Mouse (Mus musculus) adrenal gland, adult 2 months (tissue): ENCODE measurements around the gene 4933411K16Rik. TPM values are rescaled to one million over a fixed set of nuclear protein-coding genes. Genes with fewer than 3 reads are reported as not detected.
A peak's percentile ranks its signal among the peaks of the same experiment; 100 is the strongest.
"Not testable (repeated sequence)": the region's sequence is repeated elsewhere in the genome, so short reads cannot be mapped to it uniquely, and the experiment has no call there.

Source experiments
- DNase-seq: peaks from one replicate; pipeline ENCODE4 v3.0.0; 2021
- polyA plus RNA-seq: library from polyadenylated mRNA; depleted of rRNA; stranded (reverse); fragments of >200 nt; gene quantifications from 2 replicates; pipeline ENCODE4 v1.2.3, GENCODE M21; 2012; rRNA removed
- total RNA-seq, 2 experiments: library from RNA; stranded (reverse); gene quantifications; 2 replicates each; pipeline ENCODE4 v1.2.3; 2021

Gene 4933411K16Rik
- total and polyA plus RNA-seq, 3 experiments: 0.09 to 0.75 (median 0.55) TPM

GRCm38 (mm10) chr19:42079006-42079405, 27.0 kb downstream of the 4933411K16Rik start:
- DNase-seq: no peak

- peak; percentile 64 for DNase-seq
These were observed 27.9 kb downstream of the 4933411K16Rik start for GRCm38 (mm10) chr19:42079950-42080349.

GRCm38 (mm10) chr19:42080469-42080868, 28.4 kb downstream of the 4933411K16Rik start:
- DNase-seq: no peak

- DNase-seq: not testable (repeated sequence)
These were observed 29.6 kb downstream of the 4933411K16Rik start for GRCm38 (mm10) chr19:42081613-42082012.

GRCm38 (mm10) chr19:42085690-42086089, 33.6 kb downstream of the 4933411K16Rik start:
- no peak for DNase-seq

GRCm38 (mm10) chr19:42086166-42086565, 34.1 kb downstream of the 4933411K16Rik start, which contains the start of gene Morn4:
Morn4 (minus strand) TSS chr19:42086357.
- DNase-seq: peak; percentile 90

- peak; percentile 64 for DNase-seq
These were observed 37.2 kb downstream of the 4933411K16Rik start for GRCm38 (mm10) chr19:42089103-42089747.

- peak; percentile 100 for DNase-seq
These were observed 37.9 kb downstream of the 4933411K16Rik start, which contains the start of gene Pi4k2a for GRCm38 (mm10) chr19:42089748-42090595. Pi4k2a (plus strand) TSS chr19:42090470.

GRCm38 (mm10) chr19:42090637-42091141, 38.6 kb downstream of the 4933411K16Rik start:
- DNase-seq: no peak

GRCm38 (mm10) chr19:42099406-42099805, 47.4 kb downstream of the 4933411K16Rik start:
- no peak for DNase-seq

Other genes with a start within 250 kb of the 4933411K16Rik start
- gene Frat1, start 222.3 kb upstream of the 4933411K16Rik start, total RNA-seq: 10 to 100 TPM in 1 of 2 experiments, 1 to 10 TPM in 1; 3.8 to 10.8 TPM
- gene Frat1, start 222.3 kb upstream of the 4933411K16Rik start, polyA plus RNA-seq: 9.7 and 14.7 TPM in 2 replicates
- gene Frat2, start 204.1 kb upstream of the 4933411K16Rik start, total RNA-seq: 1 to 10 TPM; 1.2 to 2.6 TPM
- 5.5 and 6.7 TPM in 2 replicates for gene Frat2, start 204.1 kb upstream of the 4933411K16Rik start, polyA plus RNA-seq
- 10 to 100 TPM; 13.9 to 15.2 TPM for gene Rrp12, start 156.1 kb upstream of the 4933411K16Rik start, total RNA-seq
- gene Rrp12, start 156.1 kb upstream of the 4933411K16Rik start, polyA plus RNA-seq: 4.3 and 6.6 TPM in 2 replicates
- gene Pgam1, start 140.3 kb upstream of the 4933411K16Rik start, total RNA-seq: 100 to 1,000 TPM; 804 to 889 TPM
- 521 and 639 TPM in 2 replicates for gene Pgam1, start 140.3 kb upstream of the 4933411K16Rik start, polyA plus RNA-seq
- gene Exosc1, start 118.8 kb upstream of the 4933411K16Rik start, total RNA-seq: 10 to 100 TPM; 28.2 to 31.9 TPM
- gene Exosc1, start 118.8 kb upstream of the 4933411K16Rik start, polyA plus RNA-seq: 6.9 and 9.4 TPM in 2 replicates
- 10 to 100 TPM; 26.0 to 26.2 TPM for gene Zdhhc16, start 118.8 kb upstream of the 4933411K16Rik start, total RNA-seq
- gene Zdhhc16, start 118.8 kb upstream of the 4933411K16Rik start, polyA plus RNA-seq: 56.9 and 73.6 TPM in 2 replicates
- gene Mms19, start 71.1 kb upstream of the 4933411K16Rik start, total RNA-seq: 10 to 100 TPM; 15.9 to 22.0 TPM
- gene Mms19, start 71.1 kb upstream of the 4933411K16Rik start, polyA plus RNA-seq: 48.3 and 49.2 TPM in 2 replicates
- 10 to 100 TPM; 12.8 to 21.1 TPM for gene Ubtd1, start 70.5 kb upstream of the 4933411K16Rik start, total RNA-seq
- 29.3 and 31.3 TPM in 2 replicates for gene Ubtd1, start 70.5 kb upstream of the 4933411K16Rik start, polyA plus RNA-seq
- under 1 TPM; 0.35 to 0.61 TPM for gene Ankrd2, start 16.2 kb upstream of the 4933411K16Rik start, total RNA-seq
- 0.16 and 0.27 TPM in 2 replicates for gene Ankrd2, start 16.2 kb upstream of the 4933411K16Rik start, polyA plus RNA-seq
- gene Hoga1, start 6.6 kb upstream of the 4933411K16Rik start, total RNA-seq: 1 to 10 TPM; 3.7 to 8.0 TPM
- gene Hoga1, start 6.6 kb upstream of the 4933411K16Rik start, polyA plus RNA-seq: 1.5 and 1.6 TPM in 2 replicates
- gene Morn4, start 34.1 kb downstream of the 4933411K16Rik start, total RNA-seq: 10 to 100 TPM in 1 of 2 experiments, 1 to 10 TPM in 1; 7.5 to 15.5 TPM
- gene Morn4, start 34.1 kb downstream of the 4933411K16Rik start, polyA plus RNA-seq: 10.6 and 13.0 TPM in 2 replicates
- gene Pi4k2a, start 38.2 kb downstream of the 4933411K16Rik start, total RNA-seq: 10 to 100 TPM; 62.3 to 69.9 TPM
- 43.7 and 44.5 TPM in 2 replicates for gene Pi4k2a, start 38.2 kb downstream of the 4933411K16Rik start, polyA plus RNA-seq
- 100 to 1,000 TPM in 1 of 2 experiments, 10 to 100 TPM in 1; 78.6 to 101 TPM for gene Avpi1, start 76.8 kb downstream of the 4933411K16Rik start, total RNA-seq
- 82.3 and 112 TPM in 2 replicates for gene Avpi1, start 76.8 kb downstream of the 4933411K16Rik start, polyA plus RNA-seq
- gene Marveld1, start 95.2 kb downstream of the 4933411K16Rik start, total RNA-seq: 10 to 100 TPM; 30.0 to 56.7 TPM
- gene Marveld1, start 95.2 kb downstream of the 4933411K16Rik start, polyA plus RNA-seq: 76.2 and 87.1 TPM in 2 replicates
- 10 to 100 TPM; 43.6 to 47.9 TPM for gene Zfyve27, start 111.7 kb downstream of the 4933411K16Rik start, total RNA-seq
- gene Zfyve27, start 111.7 kb downstream of the 4933411K16Rik start, polyA plus RNA-seq: 37.6 and 49.2 TPM in 2 replicates
- 1 to 10 TPM; 2.7 to 3.9 TPM for gene Sfrp5, start 150.0 kb downstream of the 4933411K16Rik start, total RNA-seq
- 11.5 and 22.6 TPM in 2 replicates for gene Sfrp5, start 150.0 kb downstream of the 4933411K16Rik start, polyA plus RNA-seq
- gene Golga7b, start 195.3 kb downstream of the 4933411K16Rik start, total RNA-seq: 1 to 10 TPM in 1 of 2 experiments, under 1 TPM in 1; 0.69 to 1.3 TPM
- 1.1 and 2.8 TPM in 2 replicates for gene Golga7b, start 195.3 kb downstream of the 4933411K16Rik start, polyA plus RNA-seq